Mouse (Mus musculus) bone marrow, adult 2 months (tissue): ENCODE measurements around the gene Rftn1. TPM values are rescaled to one million over a fixed set of nuclear protein-coding genes. Genes with fewer than 3 reads are reported as not detected.

ENCODE experiments used
- H3K27ac ChIP-seq: fragments of 200-500 bp; 2 replicates; pipeline ENCODE4 v1.5.1; 2012; ENCODE audit warnings: low read depth, mild to moderate bottlenecking, control low read depth, inconsistent platforms, low read length; ENCODE audit not compliant: control insufficient read depth, poor library complexity, insufficient read depth
- H3K4me1 ChIP-seq: fragments of 200-500 bp; 2 replicates; pipeline ENCODE4 v1.6.1; 2011; ENCODE audit warnings: low read length; ENCODE audit not compliant: control insufficient read depth, insufficient read depth
- H3K4me3 ChIP-seq: fragments of 200-500 bp; replicated peaks from 2 replicates; pipeline ENCODE3; 2011; ENCODE audit warnings: mild to moderate bottlenecking, low read depth, low read length, control low read depth; ENCODE audit not compliant: control insufficient read depth
- CTCF ChIP-seq: fragments of 200-500 bp; IDR thresholded peaks from 2 replicates; pipeline ENCODE4 v1.5.1; 2011; ENCODE audit warnings: low read length, control low read depth; ENCODE audit not compliant: control insufficient read depth, insufficient read depth
- POLR2A ChIP-seq: fragments of 200-500 bp; IDR thresholded peaks from 2 replicates; pipeline ENCODE4 v1.6.1; 2011; ENCODE audit warnings: low read depth, mild to moderate bottlenecking, control low read depth, low read length, borderline replicate concordance; ENCODE audit not compliant: control insufficient read depth
- WGBS: fragments of 180-500 bp; shearing (Covaris S2); methylation state at CpG from one replicate; pipeline ENCODE4 v1.1.7; 2018; 5-methylcytosine and 5-hydroxymethylcytosine counted together
- polyA plus RNA-seq: library from polyadenylated mRNA; stranded (reverse); fragments of >200 nt; gene quantifications from 2 replicates; pipeline ENCODE4 v1.2.4, GENCODE M21; 2011; ENCODE audit warnings: low replicate concordance; ENCODE audit not compliant: missing spikeins, insufficient read depth, insufficient read length

The Rftn1 gene
- polyA plus RNA-seq, 1 experiment: 18.0 TPM

GRCm38 (mm10) chr17:49983478-49983877 lies 207.0 kb downstream of the Rftn1 start:
- H3K4me1 ChIP-seq: no peaks in the 10 kb centered on the region
- no peak overlapping the region for H3K4me3 ChIP-seq
- TF ChIP-seq CTCF (no peak), POLR2A (no peak)
- H3K27ac ChIP-seq: no peak overlapping the region
- WGBS: 81% methylated on average over 5 of the region's 5 CpGs

- H3K27ac ChIP-seq: no peak overlapping the region
- H3K4me1 ChIP-seq: no peaks in the 10 kb centered on the region
- WGBS: 40% methylated on average over 6 of the region's 6 CpGs
- no peak overlapping the region for H3K4me3 ChIP-seq
- no peak for TF ChIP-seq CTCF
- TF ChIP-seq POLR2A: no peak
Measured at GRCm38 (mm10) chr17:49982611-49983390, 207.7 kb downstream of the Rftn1 start.

- Histone ChIP-seq H3K4me1 (no peaks in the 10 kb centered on the region), H3K4me3 (no peak overlapping the region), H3K27ac (no peak overlapping the region)
- WGBS: 89% methylated on average over 4 of the region's 4 CpGs
- TF ChIP-seq CTCF (no peak), POLR2A (no peak)
Measured at GRCm38 (mm10) chr17:49981591-49981990, 208.9 kb downstream of the Rftn1 start.

- WGBS: 83% methylated on average over 4 of the region's 4 CpGs
- Histone ChIP-seq H3K4me1 (no peaks in the 10 kb centered on the region), H3K27ac (no peak overlapping the region), H3K4me3 (no peak overlapping the region)
- TF ChIP-seq POLR2A (no peak), CTCF (no peak)
Measured at GRCm38 (mm10) chr17:49979761-49980285, 210.7 kb downstream of the Rftn1 start.

- 71% methylated on average over 3 of the region's 3 CpGs for WGBS
- TF ChIP-seq POLR2A: no peak
- no peak for TF ChIP-seq CTCF
Measured at GRCm38 (mm10) chr17:49977424-49977790, 213.1 kb downstream of the Rftn1 start.

GRCm38 (mm10) chr17:49976678-49977423 lies 213.6 kb downstream of the Rftn1 start:
- H3K27ac ChIP-seq: no peak overlapping the region
- no peaks in the 10 kb centered on the region for H3K4me1 ChIP-seq
- WGBS: 86% methylated on average over 4 of the region's 4 CpGs
- no peak overlapping the region for H3K4me3 ChIP-seq
- no peak for TF ChIP-seq POLR2A
- TF ChIP-seq CTCF: no peak

More at GRCm38 (mm10) chr17:49977424-49977790, 213.1 kb downstream of the Rftn1 start:
- Histone ChIP-seq H3K4me1 (no peaks in the 10 kb centered on the region), H3K27ac (no peak overlapping the region), H3K4me3 (no peak overlapping the region)

- Histone ChIP-seq H3K4me3 (no peak overlapping the region), H3K4me1 (no peaks in the 10 kb centered on the region), H3K27ac (no peak overlapping the region)
- WGBS: 75% methylated on average over 7 of the region's 7 CpGs
- TF ChIP-seq CTCF (no peak), POLR2A (no peak)
Measured at GRCm38 (mm10) chr17:49975481-49975880, 215.0 kb downstream of the Rftn1 start.

- no peak overlapping the region for H3K27ac ChIP-seq
- WGBS: 81% methylated on average over 6 of the region's 6 CpGs
- TF ChIP-seq POLR2A: no peak
- no peak for TF ChIP-seq CTCF
- H3K4me3 ChIP-seq: no peak overlapping the region
- H3K4me1 ChIP-seq: no peaks in the 10 kb centered on the region
Measured at GRCm38 (mm10) chr17:49974996-49975395, 215.5 kb downstream of the Rftn1 start.
